Mouse (Mus musculus): ENCODE measurements around the gene Mfsd8.

- TF ChIP-seq CTCF (IDR thresholded peaks at IDR 0.05; ENCODE audit: low read depth, low read length), result no peak
- no peak for TF ChIP-seq POLR2A (IDR thresholded peaks at IDR 0.05; ENCODE audit: borderline replicate concordance, low read depth, low read length)
Observed at GRCm38 (mm10) chr3:40806871-40807270, 39.8 kb downstream of the Mfsd8 start.
